7 mouse cellular contexts compared by ENCODE assay signal in the genomic region with DNA sequence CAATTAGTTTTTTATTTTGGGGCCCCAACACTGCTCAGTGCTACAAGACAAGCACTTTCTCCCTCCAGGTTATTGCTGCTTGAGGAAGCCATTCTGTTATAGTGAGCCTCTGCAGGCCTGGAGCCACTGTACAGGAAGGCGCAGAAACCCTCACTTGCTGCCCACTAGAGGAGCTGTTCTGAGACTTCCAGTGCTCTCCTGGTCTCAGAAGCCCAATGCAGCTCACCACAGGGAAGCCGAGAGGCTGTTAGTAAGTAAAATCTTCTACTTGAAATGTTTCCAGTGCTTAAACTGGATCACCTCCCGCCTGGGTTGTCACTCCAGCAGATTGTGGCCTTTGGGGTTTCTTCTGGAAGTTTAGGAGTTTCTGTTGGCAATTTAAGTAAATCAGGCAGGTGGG.
DNase-seq lines count a peak whose midpoint lies in the region; TF ChIP-seq lines count a peak whose summit lies in the region.

No protein-coding gene starts in this region.

- no peak overlapping the region for H3K4me3 ChIP-seq in E14TG2a.4 (replicated peaks; ENCODE audit: low read length)

- no peaks in the 10 kb centered on the region for H3K4me1 ChIP-seq in E14TG2a.4 (replicated peaks; ENCODE audit: low read depth, low read length)

- H3K9me3 ChIP-seq in E14TG2a.4 (ENCODE audit: low read length), result peaks cover 15% of the 10 kb centered on the region

- H3K36me3 ChIP-seq in E14TG2a.4 (ENCODE audit: insufficient read depth, low read length), result no peaks in the 10 kb centered on the region

- H3K27me3 ChIP-seq in E14TG2a.4 (ENCODE audit: insufficient read depth, low read length), result no peaks in the 10 kb centered on the region

- DNase-seq in kidney, adult 9 months, result peak; percentile 20
- no peak for DNase-seq in kidney, adult 11 months
- DNase-seq in cerebellum, adult 9-10 months, result peak; percentile 56
- DNase-seq in kidney, postnatal 25 days, result peak; percentile 17 to 37
- peak; percentile 36 for DNase-seq in thymus, postnatal 0 days (ENCODE audit: low spot score)
- DNase-seq in gastrocnemius, adult 18-20 months (ENCODE audit: low spot score), result no peak

- TF ChIP-seq CTCF in E14TG2a.4 (conservative IDR thresholded peaks at IDR 0.05; ENCODE audit: low read length), result peak; percentile 17; the same call in 1 of the 2 replicates

Comparison
In these comparisons a context has a peak if more than half of its experiments do, and no peak if none do; other contexts are left out.
1. DNase-seq: peak in kidney, adult 9 months (single experiment), cerebellum, adult 9-10 months (single experiment), kidney, postnatal 25 days (2 of 2) and thymus, postnatal 0 days (single experiment); none in kidney, adult 11 months (single experiment) and gastrocnemius, adult 18-20 months (single experiment).